Mouse (Mus musculus): ENCODE data around the gene Eme2. TPM values are rescaled to one million over a fixed set of nuclear protein-coding genes. Genes with fewer than 3 reads are reported as not detected.

Gene Eme2
- total RNA-seq, 1 experiment from 2014 or later: 12.0 TPM

DNA sequence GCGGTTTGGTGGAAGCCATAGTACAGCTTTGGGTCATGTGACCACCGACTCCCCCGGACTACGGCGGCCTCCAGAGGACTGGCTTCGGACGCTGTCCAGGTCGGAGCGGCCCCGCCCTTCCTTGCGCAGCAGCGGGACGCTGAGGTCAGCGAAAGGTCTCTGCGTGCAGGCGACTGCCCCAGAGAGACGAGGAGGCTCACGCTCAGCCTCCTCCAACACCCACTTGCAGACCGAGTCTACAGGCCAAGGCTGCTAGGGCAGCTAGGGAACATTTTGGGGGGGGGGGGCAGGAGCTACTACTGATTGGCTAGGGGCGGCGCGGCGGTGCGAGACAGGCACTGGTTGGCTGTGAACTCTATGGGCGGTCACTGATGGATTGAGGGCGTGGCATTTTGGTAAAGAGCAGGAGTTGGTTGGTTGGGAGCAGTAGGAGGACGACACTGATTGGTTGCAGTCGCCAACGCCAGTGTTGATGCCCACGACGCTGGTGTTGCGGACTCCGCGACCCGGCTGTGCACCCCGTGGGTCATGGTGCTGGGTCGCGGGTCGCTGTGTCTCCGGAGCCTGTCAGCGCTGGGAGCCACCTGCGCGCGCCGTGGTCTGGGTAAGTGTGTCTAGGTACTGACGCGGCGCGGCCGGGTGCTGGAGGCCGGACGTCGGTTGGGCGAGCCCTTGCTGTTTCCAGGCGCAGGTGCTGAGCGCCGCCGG lies 44.7 kb downstream of the Eme2 start, which contains the start of gene Fahd1:
Fahd1 (minus strand) TSS at position 300 of the 708 bp plus-strand sequence.
- peak; percentile 94 for ATAC-seq (replicated peaks; ENCODE audit: insufficient number of reproducible peaks, low FRiP score, low TSS enrichment, poor library complexity, severe bottlenecking)

DNA sequence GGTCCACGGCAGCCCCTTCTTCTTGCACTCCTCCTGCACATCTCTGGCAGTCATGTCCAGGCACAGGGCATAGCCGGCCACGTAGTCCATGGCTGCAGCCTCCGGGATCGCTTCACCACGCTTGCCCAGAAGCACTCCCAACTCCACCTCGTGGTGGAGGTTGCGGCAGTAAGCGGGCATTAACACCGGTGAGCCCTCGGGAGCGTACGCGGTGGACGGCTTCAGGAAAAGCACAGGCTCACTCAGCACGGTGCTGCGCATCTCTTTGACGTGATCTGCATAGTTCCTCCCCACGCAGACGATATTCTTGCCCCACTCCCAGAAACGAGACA lies 45.2 kb downstream of the Eme2 start:
- no peak; the same call in 1 of the 2 replicates for ATAC-seq (replicated peaks; ENCODE audit: insufficient number of reproducible peaks, low FRiP score, low TSS enrichment, poor library complexity, severe bottlenecking)

DNA sequence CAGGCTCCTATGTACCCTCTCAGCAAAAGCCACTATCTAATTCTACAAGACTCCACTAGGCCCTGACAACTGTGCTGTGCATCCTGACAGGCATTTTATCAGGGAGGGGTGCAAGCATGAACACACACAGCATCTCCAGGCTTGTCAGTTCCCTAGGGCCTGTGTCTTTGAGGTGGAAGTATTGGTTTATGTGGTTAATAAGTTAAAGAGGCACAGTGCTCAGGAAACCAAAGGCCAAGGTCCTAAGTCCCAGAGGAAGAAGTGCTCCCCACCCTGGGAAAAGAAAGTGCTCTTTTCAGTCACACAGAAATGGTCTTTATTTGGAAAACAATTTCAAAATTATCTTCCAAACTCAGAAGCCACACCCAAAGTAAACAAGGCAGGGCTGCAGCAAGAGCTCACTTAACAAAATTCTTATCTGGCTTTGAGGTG lies 46.3 kb downstream of the Eme2 start:
- ATAC-seq (replicated peaks; ENCODE audit: insufficient number of reproducible peaks, low FRiP score, low TSS enrichment, poor library complexity, severe bottlenecking): no peak

DNA sequence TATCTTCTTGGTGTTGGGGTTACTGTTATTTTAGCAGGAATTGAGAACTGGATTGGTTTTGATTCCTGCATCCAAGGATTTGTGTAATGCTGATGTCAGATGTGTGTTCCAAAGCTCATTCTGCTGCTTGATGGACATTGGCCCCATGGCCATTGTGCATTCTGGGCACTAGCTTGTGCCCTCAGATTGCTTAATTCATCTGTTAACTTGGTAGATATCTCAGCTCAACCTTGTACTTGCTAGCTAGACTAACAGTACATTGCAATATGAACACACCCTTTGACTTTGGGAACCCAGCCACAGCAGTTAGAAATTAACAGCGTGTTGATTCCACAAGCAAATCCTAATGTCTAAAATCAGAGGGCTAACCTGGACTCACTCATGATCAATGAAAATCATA lies 47.5 kb downstream of the Eme2 start:
- no peak for ATAC-seq (replicated peaks; ENCODE audit: insufficient number of reproducible peaks, low FRiP score, low TSS enrichment, poor library complexity, severe bottlenecking)

DNA sequence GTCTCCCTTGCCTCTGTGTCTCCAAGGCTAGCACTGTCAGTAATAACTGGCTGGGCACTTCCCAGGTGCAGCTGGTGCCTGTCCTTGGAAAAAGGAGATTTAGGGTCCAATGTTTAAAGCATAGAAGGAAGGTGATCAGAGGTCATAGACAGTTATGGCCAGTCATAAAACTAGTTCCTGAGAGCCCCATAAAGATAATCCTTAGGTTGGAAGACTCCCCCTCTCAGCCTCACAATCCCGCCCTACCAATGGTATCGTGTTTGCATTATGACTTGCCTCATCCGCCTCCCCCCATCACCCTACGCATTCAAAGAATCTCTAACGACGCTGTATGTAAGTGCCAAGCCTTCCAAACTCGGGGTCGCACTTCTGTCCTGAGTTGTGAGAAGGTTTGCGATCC lies 50.4 kb downstream of the Eme2 start:
- ATAC-seq (replicated peaks; ENCODE audit: insufficient number of reproducible peaks, low FRiP score, low TSS enrichment, poor library complexity, severe bottlenecking): no peak

DNA sequence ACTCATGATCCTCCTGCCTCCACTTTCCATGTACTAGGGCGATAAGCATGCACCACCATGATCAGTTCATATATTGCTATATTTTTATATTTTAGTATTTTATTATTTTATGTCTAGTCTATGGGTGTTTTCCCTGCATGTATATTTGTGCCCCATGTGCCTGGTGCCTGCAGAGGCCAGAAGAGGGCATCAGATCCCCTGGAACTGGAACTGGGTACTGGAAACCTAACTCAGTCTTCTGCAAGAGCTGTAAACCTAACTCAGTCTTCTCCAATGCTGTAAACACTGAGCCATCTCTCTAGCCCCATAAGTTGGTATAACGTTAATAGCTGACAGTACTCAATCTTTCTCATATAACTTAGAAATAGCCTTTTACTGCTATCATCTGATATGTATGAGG lies 52.3 kb downstream of the Eme2 start:
- no peak for ATAC-seq (replicated peaks; ENCODE audit: insufficient number of reproducible peaks, low FRiP score, low TSS enrichment, poor library complexity, severe bottlenecking)

DNA sequence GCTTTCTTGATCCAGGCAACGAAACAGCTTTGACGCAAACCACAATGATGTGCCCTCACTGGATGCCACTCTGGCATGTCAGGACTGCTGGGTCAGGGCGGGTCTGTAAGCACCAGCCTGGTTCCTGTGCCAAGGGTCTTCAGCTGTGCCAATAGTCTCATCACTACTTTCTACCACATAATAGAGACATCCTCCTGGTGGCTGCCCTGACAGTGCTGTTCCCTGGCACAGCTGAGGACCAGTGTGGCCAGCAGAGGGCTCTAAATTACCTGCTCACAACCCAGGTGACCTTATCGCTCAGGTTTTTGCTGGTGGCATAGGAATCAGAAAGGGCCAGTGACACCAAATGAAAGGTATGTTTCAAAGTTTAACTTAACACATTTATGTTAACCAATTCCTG lies 53.8 kb downstream of the Eme2 start:
- no peak for ATAC-seq (replicated peaks; ENCODE audit: insufficient number of reproducible peaks, low FRiP score, low TSS enrichment, poor library complexity, severe bottlenecking)

DNA sequence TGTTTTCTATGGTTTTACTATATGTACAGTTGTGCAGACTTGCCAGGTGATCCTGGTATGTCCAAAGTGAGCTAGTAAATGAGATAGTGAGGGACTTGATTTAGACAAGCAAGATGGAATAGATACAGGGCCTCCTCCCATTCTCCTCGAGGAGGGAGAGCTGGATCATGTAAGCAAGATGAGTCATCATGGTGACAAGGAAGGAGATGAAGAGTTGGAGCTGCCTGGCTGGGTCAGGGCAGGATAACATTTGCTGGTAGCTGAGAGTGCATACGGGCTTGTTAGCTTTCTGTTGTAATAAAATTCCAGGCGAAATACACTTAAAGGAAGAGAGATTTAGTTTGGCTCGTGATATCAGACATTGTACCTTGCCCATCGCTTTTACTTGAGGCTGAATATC lies 54.5 kb downstream of the Eme2 start:
- ATAC-seq (replicated peaks; ENCODE audit: insufficient number of reproducible peaks, low FRiP score, low TSS enrichment, poor library complexity, severe bottlenecking): no peak

DNA sequence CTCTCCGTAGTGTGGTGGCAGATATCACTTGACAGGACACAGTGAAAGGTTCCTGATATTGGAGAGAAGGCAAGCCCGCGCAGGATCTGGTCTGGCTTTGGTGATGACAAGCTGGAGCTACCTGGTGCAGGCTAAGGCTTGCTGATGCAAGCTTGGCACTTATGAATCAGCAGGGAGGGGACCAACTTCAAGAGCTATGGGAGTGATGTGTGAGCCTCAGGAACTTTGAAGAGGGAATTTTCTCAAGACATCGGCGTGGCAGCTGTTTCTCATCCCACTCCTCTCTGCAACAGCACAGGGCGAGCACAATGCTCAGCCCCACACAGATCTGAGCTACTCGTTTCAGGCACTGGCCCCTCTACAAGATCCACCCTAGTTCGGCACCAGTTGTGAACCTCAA lies 55.0 kb downstream of the Eme2 start, which contains the start of gene Hagh:
Hagh (plus strand) TSS at position 302 of the 400 bp plus-strand sequence.
- ATAC-seq (replicated peaks; ENCODE audit: insufficient number of reproducible peaks, low FRiP score, low TSS enrichment, poor library complexity, severe bottlenecking): no peak

Other genes starting within 250 kb of the Eme2 start
- gene Slc9a3r2, start 244.8 kb downstream of the Eme2 start, total RNA-seq (2017): 0.48 to 0.78 TPM in 2 of 3 replicates, not detected in the other
- gene Npw, start 236.6 kb downstream of the Eme2 start, total RNA-seq (2017): not detected in 3 replicates
- gene Zfp598, start 225.4 kb downstream of the Eme2 start, total RNA-seq (2017): 14.6 to 21.7 TPM (median 15.7 TPM) in 3 replicates
- not detected in 3 replicates for gene Syngr3, start 205.1 kb downstream of the Eme2 start, total RNA-seq (2017)
- 12.4 to 19.8 TPM (median 15.4 TPM) in 3 replicates for gene Gfer, start 198.9 kb downstream of the Eme2 start, total RNA-seq (2017)
- 0.48 to 3.0 TPM (median 2.1 TPM) in 3 replicates for gene Noxo1, start 198.9 kb downstream of the Eme2 start, total RNA-seq (2017)
- gene Tbl3, start 187.4 kb downstream of the Eme2 start, total RNA-seq (2017): 9.7 to 19.8 TPM (median 18.6 TPM) in 3 replicates
- 2.8 TPM in 1 of 3 replicates, not detected in the others for gene Rnf151, start 177.0 kb downstream of the Eme2 start, total RNA-seq (2017)
- 428 to 669 TPM (median 533 TPM) in 3 replicates for gene Rps2, start 177.0 kb downstream of the Eme2 start, total RNA-seq (2017)
- 144 to 243 TPM (median 228 TPM) in 3 replicates for gene Ndufb10, start 170.6 kb downstream of the Eme2 start, total RNA-seq (2017)
- 4.7 to 14.6 TPM (median 10.2 TPM) in 3 replicates for gene Rpl3l, start 167.3 kb downstream of the Eme2 start, total RNA-seq (2017)
- 248 to 361 TPM (median 344 TPM) in 3 replicates for gene Msrb1, start 158.4 kb downstream of the Eme2 start, total RNA-seq (2017)
- not detected in 3 replicates for gene Hs3st6, start 142.1 kb downstream of the Eme2 start, total RNA-seq (2017)
- gene Meiob, start 90.8 kb downstream of the Eme2 start, total RNA-seq (2017): not detected in 3 replicates
- gene Hagh, start 54.9 kb downstream of the Eme2 start, total RNA-seq (2017): 23.2 to 48.3 TPM (median 34.5 TPM) in 3 replicates
- gene Fahd1, start 44.7 kb downstream of the Eme2 start, total RNA-seq (2017): 3.2 to 6.6 TPM (median 4.8 TPM) in 3 replicates
- gene Igfals, start 29.1 kb downstream of the Eme2 start, total RNA-seq (2017): 0.29 TPM in 1 of 3 replicates, not detected in the others
- 34.3 to 41.0 TPM (median 40.1 TPM) in 3 replicates for gene Nubp2, start 8.7 kb downstream of the Eme2 start, total RNA-seq (2017)
- gene Spsb3, start 8.4 kb downstream of the Eme2 start, total RNA-seq (2017): 16.6 to 25.9 TPM (median 20.5 TPM) in 3 replicates
- gene Mrps34, start within 50 bp of the Eme2 start, total RNA-seq (2017): 13.4 to 24.4 TPM (median 19.0 TPM) in 3 replicates
- 28.0 to 48.6 TPM (median 30.1 TPM) in 3 replicates for gene Nme3, start 1.4 kb upstream of the Eme2 start, total RNA-seq (2017)
- gene Mapk8ip3, start 41.9 kb upstream of the Eme2 start, total RNA-seq (2017): 46.0 to 84.3 TPM (median 50.2 TPM) in 3 replicates
- gene Jpt2, start 65.6 kb upstream of the Eme2 start, total RNA-seq (2017): 13.4 to 14.4 TPM (median 14.2 TPM) in 3 replicates
- gene Cramp1l, start 120.7 kb upstream of the Eme2 start, total RNA-seq (2017): 10.3 to 23.9 TPM (median 11.2 TPM) in 3 replicates
- gene Ift140, start 121.0 kb upstream of the Eme2 start, total RNA-seq (2017): 11.7 to 13.0 TPM (median 12.6 TPM) in 3 replicates
- not detected in 3 replicates for gene Tmem204, start 188.5 kb upstream of the Eme2 start, total RNA-seq (2017)
- 13.3 to 21.2 TPM (median 17.5 TPM) in 3 replicates for gene Telo2, start 220.9 kb upstream of the Eme2 start, total RNA-seq (2017)
- gene Ptx4, start 225.7 kb upstream of the Eme2 start, total RNA-seq (2017): not detected in 3 replicates
- 16.3 to 21.8 TPM (median 20.8 TPM) in 3 replicates for gene Clcn7, start 238.3 kb upstream of the Eme2 start, total RNA-seq (2017)

Measured in monocyte, adult 5-6 weeks (primary cell).